Mouse (Mus musculus): ENCODE measurements around the gene Wbp4. TPM values are rescaled to one million over a fixed set of nuclear protein-coding genes. Genes with fewer than 3 reads are reported as not detected.
"Not testable (repeated sequence)": the region's sequence is repeated elsewhere in the genome, so short reads cannot be mapped to it uniquely, and the experiment has no call there.

Wbp4 gene
- polyA plus RNA-seq, 1 experiment from 2014 or later = 40.1 TPM

- Histone ChIP-seq H3K27ac (replicated peaks) (no peak overlapping the region), H3K4me3 (no peak overlapping the region), H3K36me3 (no peaks in the 10 kb centered on the region), H3K4me2 (no peak overlapping the region), H3K4me1 (replicated peaks) (peaks cover 17% of the 10 kb centered on the region), H3K9ac (no peak overlapping the region), H3K9me3 (peaks cover 5% of the 10 kb centered on the region; the same call in 1 of the 2 replicates), H3K27me3 (no peaks in the 10 kb centered on the region)
- no peak for ATAC-seq (ENCODE audit: low FRiP score, low read depth)
- whole genome bisulfite sequencing = 93% methylated on average over 2 of the region's 2 CpGs
These were observed 40.7 kb downstream of the Wbp4 start for GRCm38 (mm10) chr14:79440655-79441054.

- no peak overlapping the region for H3K4me2 ChIP-seq
- H3K36me3 ChIP-seq = 0 out of 2 replicates have a peak, but pooled peaks cover 2% of the 10 kb centered on the region
- no peaks in the 10 kb centered on the region for H3K9me3 ChIP-seq
- H3K4me1 ChIP-seq (replicated peaks) = no peaks in the 10 kb centered on the region
- no peak overlapping the region for H3K4me3 ChIP-seq
- no peak overlapping the region for H3K9ac ChIP-seq
- no peak overlapping the region for H3K27ac ChIP-seq (replicated peaks)
- H3K27me3 ChIP-seq = no peaks in the 10 kb centered on the region
- no peak for ATAC-seq (ENCODE audit: low FRiP score, low read depth)
- WGBS = 89% methylated on average over 1 of the region's 1 CpGs
These were observed 47.3 kb downstream of the Wbp4 start for GRCm38 (mm10) chr14:79434068-79434467.

GRCm38 (mm10) chr14:79426730-79427365, 54.5 kb downstream of the Wbp4 start:
- peak; percentile 47 for ATAC-seq (ENCODE audit: low FRiP score, low read depth)
- 38% methylated on average over 14 of the region's 59 CpGs for WGBS
- H3K27me3 ChIP-seq; H3K4me1 ChIP-seq (replicated peaks); H3K9me3 ChIP-seq: not testable (repeated sequence)
- peak overlapping the region; percentile 74 for H3K4me3 ChIP-seq
- H3K36me3 ChIP-seq = peaks cover 15% of the 10 kb centered on the region
- H3K9ac ChIP-seq = peak overlapping the region; percentile 63
- H3K4me2 ChIP-seq = peak overlapping the region; percentile 56
- H3K27ac ChIP-seq (replicated peaks) = peak overlapping the region; percentile 87

DNA sequence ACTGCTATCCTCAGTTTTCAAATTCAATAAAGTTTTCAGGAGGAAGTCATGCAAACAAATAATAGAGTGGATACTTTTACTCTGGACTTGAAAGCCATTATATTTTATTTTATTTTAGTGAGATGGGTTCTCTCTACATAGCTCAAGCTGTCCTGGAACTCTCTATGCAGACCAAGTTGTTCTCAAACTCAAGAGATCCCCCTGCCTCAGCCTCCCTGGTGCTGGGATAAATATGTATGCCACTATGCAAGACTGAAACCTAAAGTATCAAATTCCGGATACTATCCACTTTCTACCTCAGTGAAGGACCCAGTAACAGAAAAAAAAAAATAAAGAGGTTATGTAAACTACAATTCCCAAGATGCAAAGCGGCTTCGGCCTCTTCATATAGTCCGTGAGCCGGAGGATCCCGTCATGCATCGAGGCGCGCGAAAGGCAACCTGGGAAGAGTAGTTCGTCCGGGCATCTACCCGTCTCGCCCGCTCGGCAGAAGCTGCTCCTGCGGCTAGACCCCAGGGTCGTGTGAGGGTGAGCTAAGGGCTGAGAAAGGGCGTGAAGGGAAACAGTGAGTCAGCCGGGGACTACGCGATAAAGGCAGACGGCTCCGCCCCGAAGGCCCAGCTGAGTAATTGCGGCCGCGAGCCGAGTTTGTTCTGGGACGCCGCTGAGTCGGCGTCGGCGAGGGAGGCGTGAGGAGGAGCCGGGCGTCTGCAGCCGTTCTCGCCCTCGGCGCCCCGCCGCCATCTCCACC, 55.2 kb downstream of the Wbp4 start, which contains the start of gene Kbtbd7:
TSS of gene Kbtbd7 (plus strand) at position 533 of the 751 bp plus-strand sequence.
- Histone ChIP-seq H3K4me3 (peak within 1 kb of the TSS; percentile 74), H3K27me3 (no peaks in the 10 kb centered on the region), H3K36me3 (peaks cover 14% of the 10 kb centered on the region), H3K4me2 (peak within 1 kb of the TSS; percentile 56), H3K9ac (peak within 1 kb of the TSS; percentile 63), H3K27ac (replicated peaks) (peak within 1 kb of the TSS; percentile 87), H3K9me3 (no peaks in the 10 kb centered on the region), H3K4me1 (replicated peaks) (peaks cover 6% of the 10 kb centered on the region; the same call in 1 of the 2 replicates)
- ATAC-seq (ENCODE audit: low FRiP score, low read depth) = peak; percentile 98
- under 1% methylated on average over 44 of the region's 44 CpGs for WGBS

GRCm38 (mm10) chr14:79420083-79420685, 61.1 kb downstream of the Wbp4 start:
- Histone ChIP-seq H3K27me3 (no peaks in the 10 kb centered on the region), H3K9me3 (no peaks in the 10 kb centered on the region), H3K36me3 (peaks cover 10% of the 10 kb centered on the region; the same call in 1 of the 2 replicates), H3K4me1 (replicated peaks) (no peaks in the 10 kb centered on the region), H3K4me2 (peak overlapping the region; percentile 26; the same call in 1 of the 2 replicates), H3K4me3 (no peak overlapping the region), H3K27ac (replicated peaks) (no peak overlapping the region), H3K9ac (no peak overlapping the region)
- ATAC-seq (ENCODE audit: low FRiP score, low read depth) = peak; percentile 27; the same call in 1 of the 2 replicates
- WGBS = 21% methylated on average over 20 of the region's 20 CpGs

GRCm38 (mm10) chr14:79413121-79413520, 68.2 kb downstream of the Wbp4 start:
- no peak overlapping the region for H3K4me3 ChIP-seq
- no peak for ATAC-seq (ENCODE audit: low FRiP score, low read depth)
- H3K27ac ChIP-seq (replicated peaks) = no peak overlapping the region
- 89% methylated on average over 6 of the region's 6 CpGs for WGBS
- no peaks in the 10 kb centered on the region for H3K4me1 ChIP-seq (replicated peaks)
- no peaks in the 10 kb centered on the region for H3K9me3 ChIP-seq
- no peak overlapping the region for H3K9ac ChIP-seq
- no peak overlapping the region for H3K4me2 ChIP-seq
- peaks cover 12% of the 10 kb centered on the region for H3K36me3 ChIP-seq
- no peaks in the 10 kb centered on the region for H3K27me3 ChIP-seq

DNA sequence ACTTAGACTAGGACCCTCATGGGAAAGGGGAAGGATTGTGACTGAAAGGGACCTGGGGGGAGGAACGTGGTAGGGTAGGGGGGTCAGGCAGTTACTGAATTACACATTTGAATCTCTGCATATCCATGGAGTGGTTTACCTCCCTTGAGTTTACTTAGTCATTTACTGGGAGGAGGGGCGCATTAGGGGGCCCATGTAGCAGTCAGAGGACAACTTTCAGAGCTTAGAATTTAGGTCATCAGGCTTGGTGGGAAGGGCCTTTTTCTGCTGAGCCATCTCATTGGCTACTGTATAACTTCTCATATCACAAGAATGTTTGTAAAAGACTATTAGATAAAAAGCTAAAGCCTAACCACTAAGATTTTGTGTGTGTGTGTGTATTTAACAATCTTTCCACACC, 70.7 kb downstream of the Wbp4 start:
- Histone ChIP-seq H3K36me3 (peaks cover 9% of the 10 kb centered on the region), H3K4me1 (replicated peaks) (no peaks in the 10 kb centered on the region), H3K27ac (replicated peaks) (no peak overlapping the region), H3K4me2 (no peak overlapping the region), H3K9me3 (no peaks in the 10 kb centered on the region), H3K9ac (no peak overlapping the region), H3K4me3 (no peak overlapping the region), H3K27me3 (no peaks in the 10 kb centered on the region)
- ATAC-seq (ENCODE audit: low FRiP score, low read depth) = no peak
- WGBS = 84% methylated on average over 2 of the region's 2 CpGs

Other genes with a start within 250 kb of the Wbp4 start
- not detected in 2 replicates for gene Zfp957, start 234.2 kb downstream of the Wbp4 start, polyA plus RNA-seq (2015; fragmentation: Nextera tagmentation; extraction: Ambion mirVana)
- gene Rgcc, start 179.9 kb downstream of the Wbp4 start, polyA plus RNA-seq (2015; fragmentation: Nextera tagmentation; extraction: Ambion mirVana) = 40.4 and 41.1 TPM in 2 replicates
- 20.3 and 21.4 TPM in 2 replicates for gene Naa16, start 90.7 kb downstream of the Wbp4 start, polyA plus RNA-seq (2015; fragmentation: Nextera tagmentation; extraction: Ambion mirVana)
- gene Mtrf1, start 83.7 kb downstream of the Wbp4 start, polyA plus RNA-seq (2015; fragmentation: Nextera tagmentation; extraction: Ambion mirVana) = 10.9 and 11.1 TPM in 2 replicates
- gene Kbtbd7, start 55.0 kb downstream of the Wbp4 start, polyA plus RNA-seq (2015; fragmentation: Nextera tagmentation; extraction: Ambion mirVana) = 18.2 and 18.8 TPM in 2 replicates
- 2.0 and 2.8 TPM in 2 replicates for gene Kbtbd6, start 29.7 kb downstream of the Wbp4 start, polyA plus RNA-seq (2015; fragmentation: Nextera tagmentation; extraction: Ambion mirVana)
- gene Elf1, start 326 bp downstream of the Wbp4 start, polyA plus RNA-seq (2015; fragmentation: Nextera tagmentation; extraction: Ambion mirVana) = 2.9 and 3.8 TPM in 2 replicates
- 100 and 105 TPM in 2 replicates for gene Sugt1, start 106.2 kb upstream of the Wbp4 start, polyA plus RNA-seq (2015; fragmentation: Nextera tagmentation; extraction: Ambion mirVana)
- 4.7 and 5.7 TPM in 2 replicates for gene Cnmd, start 180.7 kb upstream of the Wbp4 start, polyA plus RNA-seq (2015; fragmentation: Nextera tagmentation; extraction: Ambion mirVana)

Measured in hindbrain, embryonic 15.5 days (tissue).